Mouse (Mus musculus) C2C12 (cell line): Measurements from ENCODE around the gene Mdp1.

Experiments
- CEBPB ChIP-seq: IDR thresholded peaks from one replicate; pipeline ENCODE4 v1.6.1; 2011; ENCODE audit warnings: low read depth, mild to moderate bottlenecking, control low read depth, moderate library complexity
- CTCF ChIP-seq: IDR thresholded peaks from one replicate; pipeline ENCODE4 v1.5.1; 2011; ENCODE audit not compliant: control insufficient read depth, insufficient read depth, insufficient read length
- FOSL1 ChIP-seq: IDR thresholded peaks from one replicate; pipeline ENCODE4 v1.8.0; 2011; ENCODE audit warnings: mild to moderate bottlenecking, low read length; ENCODE audit not compliant: poor library complexity, insufficient read depth, severe bottlenecking
- MAX ChIP-seq: IDR thresholded peaks from one replicate; pipeline ENCODE4 v1.6.1; 2011; ENCODE audit warnings: mild to moderate bottlenecking, control low read depth
- MYOD1 ChIP-seq: IDR thresholded peaks from one replicate; pipeline ENCODE4 v1.6.1; 2011; ENCODE audit warnings: low read depth; ENCODE audit not compliant: control insufficient read depth, insufficient read length
- MYOG ChIP-seq: IDR thresholded peaks from one replicate; pipeline ENCODE4 v1.6.1; 2011; ENCODE audit not compliant: control insufficient read depth, insufficient read length; ENCODE audit errors: extremely low read depth
- USF1 ChIP-seq: IDR thresholded peaks from one replicate; pipeline ENCODE4 v1.6.1; 2011; ENCODE audit warnings: low read depth, mild to moderate bottlenecking, control low read depth, moderate library complexity

DNA sequence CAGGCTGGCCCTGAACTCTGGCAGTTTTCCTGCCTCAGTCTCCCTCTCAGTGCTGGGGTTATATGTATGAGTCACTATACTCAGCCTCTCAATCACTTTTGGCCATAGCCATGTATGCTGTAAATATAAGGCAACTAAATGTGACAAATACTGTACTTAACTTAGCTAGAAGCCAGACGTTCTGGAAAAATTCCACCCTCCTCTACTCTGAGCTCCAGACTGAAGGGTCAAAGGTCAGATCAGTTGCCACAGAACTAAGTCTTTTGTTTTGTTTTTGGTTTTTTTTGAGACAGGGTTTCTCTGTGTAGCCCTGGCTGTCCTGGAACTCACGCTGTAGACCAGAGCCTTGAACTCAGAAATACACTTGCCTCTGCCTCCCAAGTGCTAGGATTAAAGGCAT, 44.4 kb downstream of the Mdp1 start:
- TF ChIP-seq MYOD1, result no peak
- TF ChIP-seq CTCF, result no peak
- TF ChIP-seq MYOG, result no peak
- TF ChIP-seq USF1, result no peak
- TF ChIP-seq MAX, result no peak
- TF ChIP-seq CEBPB, result no peak
- no peak for TF ChIP-seq FOSL1
